Mouse (Mus musculus) central nervous system, embryonic 14 days (tissue): Measurements from ENCODE around the gene Cybc1. TPM values are rescaled to one million over a fixed set of nuclear protein-coding genes. Genes with fewer than 3 reads are reported as not detected.

ENCODE experiments used
- polyA plus RNA-seq: library from polyadenylated mRNA; depleted of rRNA; stranded (reverse); fragments of >200 nt; gene quantifications from 2 replicates; pipeline ENCODE4 v1.2.3, GENCODE M21; 2012; rRNA removed

Cybc1 gene
- 47.2 and 50.7 TPM in 2 replicates for polyA plus RNA-seq

DNA sequence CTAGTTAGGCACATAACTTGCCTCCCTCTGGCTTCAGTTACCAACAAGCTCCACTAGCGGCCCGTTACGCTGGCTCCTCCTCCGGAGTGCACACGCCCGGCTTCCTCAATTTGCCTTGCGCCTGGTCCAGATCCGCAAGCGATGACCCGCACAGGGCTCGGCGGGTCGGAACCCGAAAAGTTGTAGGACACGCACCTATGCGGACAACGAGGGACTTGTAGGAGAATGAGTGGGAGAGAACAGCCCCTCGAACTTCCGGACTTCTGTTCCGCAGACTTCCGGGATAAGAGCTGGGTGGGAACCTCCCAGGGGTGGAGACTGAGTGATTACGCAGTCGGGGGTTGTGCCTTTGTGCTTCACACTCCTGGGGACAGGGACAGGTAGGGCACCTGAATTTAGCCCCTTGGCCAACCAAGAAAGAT, at the start of gene Cybc1:
Cybc1 (minus strand) TSS at position 305 of the 422 bp plus-strand sequence.

DNA sequence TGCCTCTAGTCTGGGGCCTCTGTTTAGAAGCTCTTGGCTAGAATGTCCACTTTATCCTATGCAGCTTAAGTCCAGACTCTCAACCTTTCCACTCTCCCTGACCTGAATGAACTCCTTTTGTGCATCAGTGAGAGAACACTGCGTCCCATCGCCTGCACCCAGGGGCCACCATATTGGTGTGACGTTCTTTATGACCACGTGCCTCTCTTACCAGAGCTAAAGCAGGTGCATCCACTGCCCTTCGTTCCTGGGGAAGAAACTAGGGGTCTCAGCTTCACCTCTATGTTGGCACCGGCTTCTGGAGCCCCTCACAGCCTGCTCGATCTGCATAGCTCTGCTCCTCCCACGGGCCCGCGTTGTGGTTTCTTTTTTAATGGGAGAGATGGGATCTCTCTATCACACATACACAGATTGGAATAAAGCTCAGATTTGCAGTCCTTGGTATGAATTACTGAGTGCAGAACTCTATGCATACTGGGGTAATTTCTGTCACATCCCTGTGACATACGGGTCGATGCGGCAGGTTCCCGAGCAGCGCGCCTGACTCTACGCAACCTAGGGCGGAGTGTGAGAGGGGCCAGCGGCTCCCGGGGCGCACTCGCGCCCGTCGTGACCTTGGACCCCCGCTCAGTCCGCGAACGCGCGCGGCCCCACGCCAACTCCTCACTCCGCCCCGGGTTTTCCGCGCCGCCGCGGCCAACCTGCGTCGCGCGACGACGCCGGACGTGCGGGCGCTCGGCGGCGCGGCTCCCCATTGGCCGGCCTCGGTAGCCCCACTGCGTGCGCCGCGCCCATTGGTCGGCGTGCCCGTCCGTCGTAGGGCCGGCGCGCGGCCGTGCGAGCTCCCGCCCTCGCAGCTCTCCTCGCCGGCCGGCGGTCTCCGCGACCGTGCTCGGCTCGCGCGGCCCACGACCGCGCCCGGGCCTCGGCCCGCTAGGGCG, 30.3 kb upstream of the Cybc1 start, which contains the start of gene Foxk2:
Foxk2 (plus strand) TSS at position 831 of the 941 bp plus-strand sequence.

DNA sequence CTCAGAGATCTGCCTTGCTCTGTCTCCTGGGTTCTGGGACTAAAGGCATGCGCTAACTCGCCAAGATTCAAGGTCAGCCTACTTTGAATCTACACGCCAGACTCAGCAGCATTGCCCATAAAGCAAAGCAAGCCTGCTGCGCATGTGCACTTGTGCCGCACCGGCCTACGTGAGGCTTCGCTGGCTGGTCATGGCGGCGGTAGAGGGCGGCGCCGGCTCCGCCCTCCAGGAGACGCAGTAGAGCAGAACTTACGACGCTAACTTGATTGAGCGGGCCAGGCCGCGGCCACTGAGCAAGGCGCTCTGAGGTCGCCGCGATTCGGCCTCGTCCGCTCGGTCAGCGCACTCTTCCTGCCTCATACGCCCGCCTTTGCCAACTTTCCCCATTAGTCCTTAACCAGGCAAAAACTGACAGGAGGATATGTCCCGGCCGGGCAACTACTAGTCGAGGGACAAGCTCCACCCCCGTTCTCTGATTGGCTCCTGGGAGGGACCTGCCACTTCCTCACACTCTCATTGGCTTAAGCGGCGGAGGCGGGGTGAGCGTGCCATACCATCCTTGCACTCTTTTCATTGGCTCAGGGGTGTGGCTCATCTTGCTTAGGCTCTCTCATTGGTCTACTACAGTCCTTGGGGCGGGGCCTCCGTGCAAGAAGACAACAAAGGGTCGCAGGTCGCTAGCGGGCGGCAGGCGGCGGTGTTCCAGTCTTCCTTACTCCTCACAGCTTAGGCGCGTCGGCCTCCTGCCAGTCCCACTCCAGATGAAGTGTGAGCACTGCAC, 7.6 kb upstream of the Cybc1 start, which contains the start of gene Narf:
Narf (plus strand) TSS at position 690 of the 781 bp plus-strand sequence.

DNA sequence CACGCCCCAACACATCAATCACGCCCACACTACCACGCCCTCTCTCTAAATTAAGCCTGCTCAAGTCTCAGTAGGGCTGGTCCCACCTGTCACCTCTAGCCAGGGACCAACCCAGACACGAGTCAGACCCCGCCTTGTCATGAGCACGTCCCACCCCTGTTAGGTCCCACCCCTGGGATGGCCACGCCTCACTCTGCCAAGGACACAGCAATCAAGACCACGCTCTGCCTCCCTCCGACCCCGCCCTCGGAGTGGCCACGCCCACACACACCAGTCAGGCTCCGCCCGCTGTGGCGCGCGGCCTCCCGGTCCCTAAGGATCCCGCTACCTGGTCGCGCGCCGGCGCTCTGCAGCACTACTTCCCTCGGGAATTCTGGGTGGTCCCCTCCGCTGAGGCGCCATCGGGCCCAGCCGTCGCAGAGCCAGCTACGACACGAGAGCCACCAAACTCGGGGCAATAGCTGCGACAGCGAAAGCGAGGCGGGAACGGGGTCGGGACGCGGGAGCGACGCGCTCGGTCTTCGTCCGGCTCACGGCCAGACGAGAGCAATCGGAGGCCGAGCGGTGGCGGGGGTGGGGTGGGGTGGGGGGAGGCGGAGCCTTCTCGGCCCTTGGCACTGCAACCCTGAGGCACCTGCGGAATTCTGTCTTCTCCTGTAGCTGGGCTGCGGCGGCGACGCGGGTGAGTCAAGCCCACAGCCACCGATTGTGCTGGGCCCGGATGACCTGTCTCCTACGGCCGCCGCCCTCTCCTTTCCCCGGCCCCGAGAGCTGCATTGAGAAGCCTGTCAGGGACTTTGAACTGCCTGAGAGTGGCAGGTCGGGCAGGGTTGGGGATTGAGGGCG, 24.7 kb downstream of the Cybc1 start, which contains the start of the genes Hexdc and Ogfod3:
Hexdc (plus strand) TSS at position 273 of the 846 bp plus-strand sequence.
Ogfod3 (minus strand) TSS at position 551 of the 846 bp plus-strand sequence.

Other genes with a start within 250 kb of the Cybc1 start
- gene Csnk1d, start 238.0 kb downstream of the Cybc1 start, polyA plus RNA-seq: 181 and 183 TPM in 2 replicates
- 0.07 and 0.33 TPM in 2 replicates for gene Cd7, start 189.9 kb downstream of the Cybc1 start, polyA plus RNA-seq
- not detected in 2 replicates for gene Sectm1b, start 165.8 kb downstream of the Cybc1 start, polyA plus RNA-seq
- gene Sectm1a, start 148.1 kb downstream of the Cybc1 start, polyA plus RNA-seq: 0.06 and 0.14 TPM in 2 replicates
- not detected in 2 replicates for gene Tex19.2, start 110.6 kb downstream of the Cybc1 start, polyA plus RNA-seq
- 0.04 TPM in 1 of 2 replicates, not detected in the other for gene Tex19.1, start 83.2 kb downstream of the Cybc1 start, polyA plus RNA-seq
- gene Uts2r, start 69.1 kb downstream of the Cybc1 start, polyA plus RNA-seq: 0.16 and 0.61 TPM in 2 replicates
- gene Hexdc, start 24.9 kb downstream of the Cybc1 start, polyA plus RNA-seq: 72.0 and 79.9 TPM in 2 replicates
- gene Ogfod3, start 24.6 kb downstream of the Cybc1 start, polyA plus RNA-seq: 10.4 and 13.7 TPM in 2 replicates
- 60.3 and 67.7 TPM in 2 replicates for gene Narf, start 7.9 kb upstream of the Cybc1 start, polyA plus RNA-seq
- 59.4 and 70.2 TPM in 2 replicates for gene Foxk2, start 30.7 kb upstream of the Cybc1 start, polyA plus RNA-seq
- 74.6 and 76.1 TPM in 2 replicates for gene Wdr45b, start 125.1 kb upstream of the Cybc1 start, polyA plus RNA-seq
- 5.3 and 7.1 TPM in 2 replicates for gene Rab40b, start 158.9 kb upstream of the Cybc1 start, polyA plus RNA-seq
- 13.1 and 13.3 TPM in 2 replicates for gene Fn3krp, start 192.1 kb upstream of the Cybc1 start, polyA plus RNA-seq
- 3.0 and 3.8 TPM in 2 replicates for gene Fn3k, start 205.6 kb upstream of the Cybc1 start, polyA plus RNA-seq
- 65.8 and 69.2 TPM in 2 replicates for gene Tbcd, start 222.6 kb upstream of the Cybc1 start, polyA plus RNA-seq